Mouse (Mus musculus): ENCODE measurements around the gene Clk2. TPM values are rescaled to one million over a fixed set of nuclear protein-coding genes. Genes with fewer than 3 reads are reported as not detected.
A peak's percentile ranks its signal among the peaks of the same experiment; 100 is the strongest.

Clk2 gene
- polyA plus RNA-seq, 1 experiment = 68.0 TPM

- Histone ChIP-seq H3K27ac (ENCODE audit: insufficient read depth, low read length) (peak overlapping the region; percentile 24; the same call in 1 of the 2 replicates), H3K4me1 (ENCODE audit: control insufficient read depth, insufficient read depth, low read length) (peaks cover 1% of the 10 kb centered on the region; the same call in 1 of the 2 replicates), H3K4me3 (ENCODE audit: insufficient read depth, low read length) (peak overlapping the region; percentile 16)
- TF ChIP-seq POLR2A (IDR thresholded peaks at IDR 0.05; ENCODE audit: extremely low read depth, insufficient read depth, low read length) (no peak), CTCF (IDR thresholded peaks at IDR 0.05; ENCODE audit: extremely low read depth, insufficient read depth, low read length) (no peak)
Measured at GRCm38 (mm10) chr3:89225321-89225815, 60.8 kb downstream of the Clk2 start.

- TF ChIP-seq POLR2A (IDR thresholded peaks at IDR 0.05; ENCODE audit: extremely low read depth, insufficient read depth, low read length) (0 out of 2 replicates have a peak, but pooled peaks have one; percentile 27), CTCF (IDR thresholded peaks at IDR 0.05; ENCODE audit: extremely low read depth, insufficient read depth, low read length) (no peak)
- Histone ChIP-seq H3K4me1 (ENCODE audit: control insufficient read depth, insufficient read depth, low read length) (peaks cover 1% of the 10 kb centered on the region; the same call in 1 of the 2 replicates), H3K27ac (ENCODE audit: insufficient read depth, low read length) (peak overlapping the region; percentile 84), H3K4me3 (ENCODE audit: insufficient read depth, low read length) (peak overlapping the region; percentile 16)
Measured at GRCm38 (mm10) chr3:89225918-89226317, 61.3 kb downstream of the Clk2 start.

- peak overlapping the region; percentile 16 for H3K4me3 ChIP-seq (ENCODE audit: insufficient read depth, low read length)
- H3K27ac ChIP-seq (ENCODE audit: insufficient read depth, low read length) = peak overlapping the region; percentile 84
- TF ChIP-seq POLR2A (IDR thresholded peaks at IDR 0.05; ENCODE audit: extremely low read depth, insufficient read depth, low read length) (no peak), CTCF (IDR thresholded peaks at IDR 0.05; ENCODE audit: extremely low read depth, insufficient read depth, low read length) (no peak)
- peaks cover 1% of the 10 kb centered on the region; the same call in 1 of the 2 replicates for H3K4me1 ChIP-seq (ENCODE audit: control insufficient read depth, insufficient read depth, low read length)
Measured at GRCm38 (mm10) chr3:89226361-89226760, 61.8 kb downstream of the Clk2 start.

Other genes with a start within 250 kb of the Clk2 start
- gene Ash1l, start 214.2 kb upstream of the Clk2 start, polyA plus RNA-seq (2012; rRNA removed) = 32.6 and 32.8 TPM in 2 replicates
- gene Dap3, start 213.6 kb upstream of the Clk2 start, polyA plus RNA-seq (2012; rRNA removed) = 135 and 136 TPM in 2 replicates
- gene Rusc1, start 71.5 kb upstream of the Clk2 start, polyA plus RNA-seq (2012; rRNA removed) = 199 and 214 TPM in 2 replicates
- gene Gm43738, start 63.7 kb upstream of the Clk2 start, polyA plus RNA-seq (2012; rRNA removed) = not detected in 2 replicates
- gene Fdps, start 62.8 kb upstream of the Clk2 start, polyA plus RNA-seq (2012; rRNA removed) = 94.9 and 107 TPM in 2 replicates
- 0.04 and 0.08 TPM in 2 replicates for gene Pklr, start 28.7 kb upstream of the Clk2 start, polyA plus RNA-seq (2012; rRNA removed)
- gene Hcn3, start 4.6 kb upstream of the Clk2 start, polyA plus RNA-seq (2012; rRNA removed) = 14.2 and 14.5 TPM in 2 replicates
- gene Scamp3, start 12.7 kb downstream of the Clk2 start, polyA plus RNA-seq (2012; rRNA removed) = 94.5 and 95.7 TPM in 2 replicates
- 84.1 and 86.2 TPM in 2 replicates for gene Fam189b, start 18.3 kb downstream of the Clk2 start, polyA plus RNA-seq (2012; rRNA removed)
- gene Gba, start 38.1 kb downstream of the Clk2 start, polyA plus RNA-seq (2012; rRNA removed) = 85.1 and 86.1 TPM in 2 replicates
- 68.9 and 70.6 TPM in 2 replicates for gene Thbs3, start 50.4 kb downstream of the Clk2 start, polyA plus RNA-seq (2012; rRNA removed)
- gene Mtx1, start 62.3 kb downstream of the Clk2 start, polyA plus RNA-seq (2012; rRNA removed) = 132 and 155 TPM in 2 replicates
- gene Muc1, start 64.3 kb downstream of the Clk2 start, polyA plus RNA-seq (2012; rRNA removed) = 0.88 and 0.95 TPM in 2 replicates
- gene Krtcap2, start 81.2 kb downstream of the Clk2 start, polyA plus RNA-seq (2012; rRNA removed) = 58.2 and 61.9 TPM in 2 replicates
- gene Trim46, start 81.5 kb downstream of the Clk2 start, polyA plus RNA-seq (2012; rRNA removed) = 87.2 and 91.0 TPM in 2 replicates
- 150 and 156 TPM in 2 replicates for gene Dpm3, start 94.6 kb downstream of the Clk2 start, polyA plus RNA-seq (2012; rRNA removed)
- gene Slc50a1, start 105.8 kb downstream of the Clk2 start, polyA plus RNA-seq (2012; rRNA removed) = 106 and 114 TPM in 2 replicates
- gene Efna1, start 116.3 kb downstream of the Clk2 start, polyA plus RNA-seq (2012; rRNA removed) = 11.7 and 12.7 TPM in 2 replicates
- gene Efna3, start 158.2 kb downstream of the Clk2 start, polyA plus RNA-seq (2012; rRNA removed) = 79.9 and 85.1 TPM in 2 replicates
- gene Efna4, start 173.2 kb downstream of the Clk2 start, polyA plus RNA-seq (2012; rRNA removed) = 0.59 and 1.1 TPM in 2 replicates
- gene Adam15, start 185.2 kb downstream of the Clk2 start, polyA plus RNA-seq (2012; rRNA removed) = 170 and 178 TPM in 2 replicates
- gene Dcst2, start 197.2 kb downstream of the Clk2 start, polyA plus RNA-seq (2012; rRNA removed) = 0.61 and 0.75 TPM in 2 replicates
- gene Dcst1, start 200.5 kb downstream of the Clk2 start, polyA plus RNA-seq (2012; rRNA removed) = 0.06 TPM in 1 of 2 replicates, not detected in the other
- 14.7 and 18.7 TPM in 2 replicates for gene Zbtb7b, start 230.0 kb downstream of the Clk2 start, polyA plus RNA-seq (2012; rRNA removed)
- gene Lenep, start 238.0 kb downstream of the Clk2 start, polyA plus RNA-seq (2012; rRNA removed) = 5.1 and 5.9 TPM in 2 replicates
- gene Flad1, start 247.1 kb downstream of the Clk2 start, polyA plus RNA-seq (2012; rRNA removed) = 45.4 and 48.7 TPM in 2 replicates

All from cortical plate, adult 2 months (tissue).